Mouse (Mus musculus) intestine, embryonic 14.5 days (tissue): ENCODE measurements around the gene Ssna1. TPM values are rescaled to one million over a fixed set of nuclear protein-coding genes. Genes with fewer than 3 reads are reported as not detected.

Experiments used
- ATAC-seq: fragments of 200-750 bp; cut with Nextera tagmentation; replicated peaks from 2 replicates; pipeline ENCODE4 v1.8.0; 2017; ENCODE audit warnings: low read depth, moderate number of reproducible peaks, moderate TSS enrichment, moderate library complexity; ENCODE audit not compliant: low FRiP score, low TSS enrichment
- DNase-seq: peaks from one replicate; pipeline ENCODE4 v3.0.0-alpha.2; 2018; ENCODE audit warnings: low spot score
- H3K27ac ChIP-seq: fragments of 300-500 bp; sonication (generic); 2 replicates; pipeline ENCODE4 v1.5.1; 2014; ENCODE audit warnings: low read depth, mild to moderate bottlenecking, control low read depth
- H3K27me3 ChIP-seq: fragments of 300-500 bp; sonication (generic); replicated peaks from 2 replicates; pipeline ENCODE4 v1.6.1; 2014; ENCODE audit warnings: low read length, control low read depth; ENCODE audit not compliant: control insufficient read depth, insufficient read depth
- H3K36me3 ChIP-seq: fragments of 300-500 bp; sonication (generic); 2 replicates; pipeline ENCODE4 v1.6.1; 2014; ENCODE audit warnings: low read length, control low read depth; ENCODE audit not compliant: control insufficient read depth, insufficient read depth
- H3K4me1 ChIP-seq: fragments of 300-500 bp; sonication (generic); replicated peaks from 2 replicates; pipeline ENCODE4 v1.6.1; 2014; ENCODE audit warnings: low read length, control low read depth, mixed read lengths; ENCODE audit not compliant: control insufficient read depth, insufficient read depth
- H3K4me2 ChIP-seq: fragments of 300-500 bp; sonication (generic); 2 replicates; pipeline ENCODE4 v1.6.1; 2014; ENCODE audit warnings: low read length
- H3K4me3 ChIP-seq: fragments of 300-500 bp; sonication (generic); 2 replicates; pipeline ENCODE4 v1.5.1; 2014; ENCODE audit warnings: low read depth, low read length, control low read depth, mixed read lengths
- H3K9ac ChIP-seq: fragments of 300-500 bp; sonication (generic); 2 replicates; pipeline ENCODE4 v1.6.1; 2014; ENCODE audit warnings: mild to moderate bottlenecking, low read length
- H3K9me3 ChIP-seq: fragments of 300-500 bp; sonication (generic); 2 replicates; pipeline ENCODE4 v1.6.1; 2016; ENCODE audit warnings: low read length, control low read depth; ENCODE audit not compliant: control insufficient read depth
- WGBS: fragments of 180-500 bp; shearing (Covaris S2); extraction: QIAGEN DNeasy Blood & Tissue Kit; methylation state at CpG from one replicate; pipeline ENCODE4 v1.1.7; 2014; 5-methylcytosine and 5-hydroxymethylcytosine counted together
- polyA plus RNA-seq: library from polyadenylated mRNA; unstranded; fragments of >200 nt; fragmentation: Nextera tagmentation; extraction: Ambion mirVana; gene quantifications from 2 replicates; pipeline ENCODE4 v1.2.1, GENCODE M21; 2014

The Ssna1 gene
- polyA plus RNA-seq, 1 experiment from 2014 or later: 229 TPM

- no peak for DNase-seq
- 6% methylated on average over 42 of the region's 43 CpGs for whole genome bisulfite sequencing
- Histone ChIP-seq H3K4me3 (peak overlapping the region; percentile 23), H3K4me2 (peak overlapping the region; percentile 40), H3K9ac (no peak overlapping the region), H3K9me3 (no peaks in the 10 kb centered on the region), H3K4me1 (peaks cover 9% of the 10 kb centered on the region; the same call in 1 of the 2 replicates), H3K27ac (no peak overlapping the region), H3K36me3 (no peaks in the 10 kb centered on the region), H3K27me3 (peaks cover 68% of the 10 kb centered on the region)
- 0 out of 2 replicates have a peak, but pooled peaks have one; percentile 13 for ATAC-seq
Observed at GRCm38 (mm10) chr2:25292054-25292544, 19.9 kb upstream of the Ssna1 start.

GRCm38 (mm10) chr2:25291184-25292053 is 19.2 kb upstream of the Ssna1 start:
- Histone ChIP-seq H3K9me3 (no peaks in the 10 kb centered on the region), H3K4me1 (peaks cover 9% of the 10 kb centered on the region; the same call in 1 of the 2 replicates), H3K4me2 (peak overlapping the region; percentile 40; the same call in 1 of the 2 replicates), H3K27ac (no peak overlapping the region), H3K27me3 (peaks cover 68% of the 10 kb centered on the region), H3K4me3 (peak overlapping the region; percentile 23; the same call in 1 of the 2 replicates), H3K36me3 (no peaks in the 10 kb centered on the region), H3K9ac (no peak overlapping the region)
- DNase-seq: peak; percentile 55
- no peak for ATAC-seq
- 9% methylated on average over 32 of the region's 32 CpGs for WGBS

- DNase-seq: peak; percentile 63
- H3K4me3 ChIP-seq: no peak overlapping the region
- H3K27me3 ChIP-seq: peaks cover 63% of the 10 kb centered on the region
- H3K9ac ChIP-seq: no peak overlapping the region
- H3K9me3 ChIP-seq: no peaks in the 10 kb centered on the region
- ATAC-seq: no peak
- peaks cover 4% of the 10 kb centered on the region for H3K36me3 ChIP-seq
- under 1% methylated on average over 18 of the region's 18 CpGs for WGBS
- no peak overlapping the region for H3K27ac ChIP-seq
- H3K4me1 ChIP-seq: peaks cover 9% of the 10 kb centered on the region; the same call in 1 of the 2 replicates
- no peak overlapping the region for H3K4me2 ChIP-seq
Observed at GRCm38 (mm10) chr2:25290816-25291130, 18.5 kb upstream of the Ssna1 start.

GRCm38 (mm10) chr2:25290101-25290815 is 18.0 kb upstream of the Ssna1 start:
- 2% methylated on average over 54 of the region's 54 CpGs for WGBS
- DNase-seq: peak; percentile 60
- no peak overlapping the region for H3K27ac ChIP-seq
- H3K9me3 ChIP-seq: no peaks in the 10 kb centered on the region
- H3K4me2 ChIP-seq: peak overlapping the region; percentile 15; the same call in 1 of the 2 replicates
- peaks cover 9% of the 10 kb centered on the region; the same call in 1 of the 2 replicates for H3K4me1 ChIP-seq
- ATAC-seq: no peak
- no peak overlapping the region for H3K4me3 ChIP-seq
- H3K27me3 ChIP-seq: peaks cover 59% of the 10 kb centered on the region
- no peak overlapping the region for H3K9ac ChIP-seq
- peaks cover 9% of the 10 kb centered on the region for H3K36me3 ChIP-seq

GRCm38 (mm10) chr2:25289651-25290050 is 17.4 kb upstream of the Ssna1 start, which contains the start of gene Lrrc26:
Gene Lrrc26, plus strand, starts transcription at chr2:25289915.
- H3K9me3 ChIP-seq: no peaks in the 10 kb centered on the region
- ATAC-seq (no peak), DNase-seq (no peak)
- WGBS: 12% methylated on average over 11 of the region's 11 CpGs
- peaks cover 9% of the 10 kb centered on the region; the same call in 1 of the 2 replicates for H3K4me1 ChIP-seq
- H3K27ac ChIP-seq: no peak within 1 kb of the TSS
- H3K4me3 ChIP-seq: no peak within 1 kb of the TSS
- peaks cover 59% of the 10 kb centered on the region for H3K27me3 ChIP-seq
- H3K36me3 ChIP-seq: peaks cover 15% of the 10 kb centered on the region
- H3K4me2 ChIP-seq: peak within 1 kb of the TSS; percentile 15; the same call in 1 of the 2 replicates
- H3K9ac ChIP-seq: no peak within 1 kb of the TSS

- Histone ChIP-seq H3K9ac (no peak overlapping the region), H3K9me3 (no peaks in the 10 kb centered on the region), H3K36me3 (peaks cover 23% of the 10 kb centered on the region), H3K27ac (no peak overlapping the region), H3K27me3 (peaks cover 55% of the 10 kb centered on the region), H3K4me2 (no peak overlapping the region), H3K4me1 (peaks cover 9% of the 10 kb centered on the region; the same call in 1 of the 2 replicates), H3K4me3 (no peak overlapping the region)
- no peak for DNase-seq
- ATAC-seq: no peak
- 77% methylated on average over 7 of the region's 7 CpGs for WGBS
Observed at GRCm38 (mm10) chr2:25288734-25289345, 16.6 kb upstream of the Ssna1 start.

GRCm38 (mm10) chr2:25287927-25288649 is 15.8 kb upstream of the Ssna1 start, which contains the start of gene Tmem210:
Gene Tmem210, plus strand, starts transcription at chr2:25288145.
- WGBS: 79% methylated on average over 6 of the region's 6 CpGs
- Histone ChIP-seq H3K4me2 (no peak within 1 kb of the TSS), H3K4me3 (no peak within 1 kb of the TSS), H3K9ac (no peak within 1 kb of the TSS), H3K9me3 (no peaks in the 10 kb centered on the region), H3K36me3 (peaks cover 31% of the 10 kb centered on the region), H3K27ac (no peak within 1 kb of the TSS), H3K27me3 (peaks cover 51% of the 10 kb centered on the region), H3K4me1 (peaks cover 9% of the 10 kb centered on the region; the same call in 1 of the 2 replicates)
- DNase-seq (no peak), ATAC-seq (no peak)
